Mouse (Mus musculus) layer of hippocampus, adult 9-11 months (tissue): ENCODE data around the gene Coro1b.

ENCODE experiments used
- DNase-seq: peaks from one replicate; pipeline ENCODE4 v3.0.0; 2022

The Coro1b gene

DNA sequence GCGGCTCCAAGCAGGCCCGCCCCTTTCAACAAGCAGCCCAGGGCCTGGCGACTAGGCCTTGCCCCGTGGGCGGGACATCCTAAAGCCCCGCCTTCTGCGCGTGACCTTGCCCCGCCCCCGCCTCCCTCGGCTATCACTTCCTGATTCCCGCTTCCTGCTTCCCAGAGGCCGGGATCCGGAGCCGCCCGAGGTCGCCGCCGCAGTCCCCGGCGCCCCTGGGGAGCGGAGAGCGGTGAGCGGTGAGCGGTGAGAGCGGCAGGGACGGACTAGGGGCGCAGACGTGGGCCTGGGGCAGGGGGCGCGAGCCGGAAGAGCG lies at the start of gene Coro1b:
Gene Coro1b, plus strand, starts transcription at position 129 of the 316 bp plus-strand sequence.
- peak; percentile 96 for DNase-seq

GRCm38 (mm10) chr19:4099056-4099455 lies 49.4 kb upstream of the Coro1b start:
- peak; percentile 90 for DNase-seq

DNA sequence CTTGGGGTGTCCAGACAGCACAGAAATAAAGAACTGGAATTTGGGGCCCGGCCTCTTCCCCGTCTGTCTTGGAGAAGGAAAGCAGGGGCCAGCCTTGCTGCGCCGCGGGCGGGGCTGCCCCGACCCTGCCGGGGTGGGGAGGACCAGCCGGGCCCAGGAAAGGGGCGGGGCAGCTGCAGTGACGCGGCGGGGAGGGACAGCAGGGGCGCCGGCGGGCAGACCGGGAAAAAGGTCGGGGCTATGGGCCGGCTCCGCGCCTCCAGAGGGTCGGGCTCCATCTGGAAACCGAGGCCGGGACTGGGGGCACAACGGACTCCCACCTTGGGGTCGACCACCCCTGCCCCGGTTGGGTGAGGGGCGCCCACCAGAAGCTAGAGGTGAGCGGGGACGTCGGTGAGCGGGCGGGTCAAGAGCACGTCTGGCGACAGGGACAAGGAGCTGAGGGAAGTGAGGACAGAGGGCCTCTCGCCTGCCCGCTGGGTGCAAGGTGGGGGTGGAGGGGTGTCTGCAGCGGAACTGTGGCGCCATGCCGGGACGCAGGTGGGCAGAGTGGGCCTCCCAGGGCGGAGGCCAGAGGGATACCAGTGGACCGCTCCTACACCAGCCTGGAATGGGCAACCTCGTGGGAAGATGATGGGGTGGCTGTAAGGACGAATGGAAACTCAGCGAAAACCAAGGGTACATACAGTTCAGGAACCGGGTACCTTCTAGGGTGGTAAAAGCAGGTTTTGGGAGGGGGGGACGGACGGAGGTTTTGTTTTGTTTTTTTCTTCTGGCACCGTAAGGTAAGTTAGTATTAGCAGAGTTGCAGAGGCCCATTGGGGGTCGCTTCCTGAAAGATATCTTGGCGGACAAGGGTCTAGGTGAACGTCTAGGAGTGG lies 48.3 kb upstream of the Coro1b start, which contains the start of gene Pitpnm1:
Gene Pitpnm1, plus strand, starts transcription at position 162 of the 881 bp plus-strand sequence.
- DNase-seq, result peak; percentile 56

DNA sequence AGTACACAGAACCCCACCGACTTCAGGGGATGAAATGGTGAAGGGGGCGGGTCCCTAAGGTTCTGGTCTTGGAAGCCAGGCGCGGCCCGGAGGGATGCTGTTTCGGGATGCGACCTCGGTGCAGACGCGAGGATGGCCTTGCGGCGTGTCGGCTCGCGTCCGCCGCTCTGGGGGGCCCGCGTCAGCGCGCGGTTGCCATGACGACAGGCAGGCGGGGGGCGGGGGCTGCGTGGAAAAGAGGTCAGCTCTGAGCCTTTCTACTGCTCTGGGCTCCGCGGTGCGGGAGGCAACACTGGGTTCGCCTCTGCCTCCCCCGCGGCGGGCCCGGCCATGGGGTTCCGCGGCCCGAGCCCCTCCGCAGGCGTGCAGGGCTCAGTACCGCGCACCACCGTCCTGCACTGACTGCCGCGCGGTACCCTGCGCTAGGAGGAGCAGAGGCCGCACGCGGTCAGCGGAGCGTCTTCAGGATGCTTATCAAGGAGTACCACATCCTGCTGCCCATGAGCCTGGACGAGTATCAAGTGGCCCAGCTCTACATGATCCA lies 47.6 kb upstream of the Coro1b start:
- peak; percentile 57 for DNase-seq

- DNase-seq, result peak; percentile 5
Observed at GRCm38 (mm10) chr19:4101466-4101865, 47.0 kb upstream of the Coro1b start.

- DNase-seq, result no peak
Observed at GRCm38 (mm10) chr19:4102049-4102448, 46.4 kb upstream of the Coro1b start.

DNA sequence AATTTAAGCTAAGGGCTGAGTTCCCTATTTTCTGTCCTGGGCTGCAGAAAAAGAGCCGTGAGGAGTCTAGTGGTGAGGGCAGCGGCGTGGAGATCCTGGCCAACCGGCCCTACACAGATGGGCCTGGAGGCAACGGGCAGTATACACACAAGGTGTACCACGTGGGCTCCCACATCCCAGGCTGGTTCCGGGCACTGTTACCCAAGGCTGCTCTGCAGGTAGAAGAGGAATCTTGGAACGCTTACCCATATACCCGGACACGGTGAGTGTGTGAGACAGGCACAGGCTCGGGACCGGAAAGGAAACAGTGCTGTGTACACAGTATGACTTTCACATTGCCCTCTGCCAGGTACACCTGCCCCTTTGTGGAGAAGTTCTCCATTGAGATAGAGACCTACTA lies 45.8 kb upstream of the Coro1b start:
- no peak for DNase-seq

GRCm38 (mm10) chr19:4103294-4103693 lies 45.1 kb upstream of the Coro1b start:
- no peak for DNase-seq

GRCm38 (mm10) chr19:4103792-4104191 lies 44.6 kb upstream of the Coro1b start:
- no peak for DNase-seq

GRCm38 (mm10) chr19:4104675-4105194 lies 43.7 kb upstream of the Coro1b start:
- DNase-seq, result no peak

GRCm38 (mm10) chr19:4106654-4107053 lies 41.8 kb upstream of the Coro1b start:
- DNase-seq, result no peak

DNA sequence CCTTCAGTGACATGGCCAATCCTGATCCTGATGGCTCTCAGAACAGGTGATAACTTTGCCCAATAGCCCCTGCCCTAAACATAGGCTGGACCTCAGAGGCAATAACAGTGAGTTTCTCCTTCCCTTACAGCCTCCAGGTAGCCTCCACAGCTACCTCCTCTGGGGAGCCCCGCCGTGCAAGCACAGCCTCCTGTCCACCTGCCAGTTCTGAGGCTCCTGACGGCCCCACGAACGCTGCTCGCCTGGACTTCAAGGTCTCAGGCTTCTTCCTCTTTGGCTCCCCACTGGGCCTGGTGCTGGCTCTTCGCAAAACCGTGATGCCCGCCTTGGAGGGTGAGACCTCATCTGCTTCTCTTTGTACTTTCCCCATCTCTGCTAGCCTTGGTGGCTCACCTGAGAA lies 39.9 kb upstream of the Coro1b start:
- no peak for DNase-seq

DNA sequence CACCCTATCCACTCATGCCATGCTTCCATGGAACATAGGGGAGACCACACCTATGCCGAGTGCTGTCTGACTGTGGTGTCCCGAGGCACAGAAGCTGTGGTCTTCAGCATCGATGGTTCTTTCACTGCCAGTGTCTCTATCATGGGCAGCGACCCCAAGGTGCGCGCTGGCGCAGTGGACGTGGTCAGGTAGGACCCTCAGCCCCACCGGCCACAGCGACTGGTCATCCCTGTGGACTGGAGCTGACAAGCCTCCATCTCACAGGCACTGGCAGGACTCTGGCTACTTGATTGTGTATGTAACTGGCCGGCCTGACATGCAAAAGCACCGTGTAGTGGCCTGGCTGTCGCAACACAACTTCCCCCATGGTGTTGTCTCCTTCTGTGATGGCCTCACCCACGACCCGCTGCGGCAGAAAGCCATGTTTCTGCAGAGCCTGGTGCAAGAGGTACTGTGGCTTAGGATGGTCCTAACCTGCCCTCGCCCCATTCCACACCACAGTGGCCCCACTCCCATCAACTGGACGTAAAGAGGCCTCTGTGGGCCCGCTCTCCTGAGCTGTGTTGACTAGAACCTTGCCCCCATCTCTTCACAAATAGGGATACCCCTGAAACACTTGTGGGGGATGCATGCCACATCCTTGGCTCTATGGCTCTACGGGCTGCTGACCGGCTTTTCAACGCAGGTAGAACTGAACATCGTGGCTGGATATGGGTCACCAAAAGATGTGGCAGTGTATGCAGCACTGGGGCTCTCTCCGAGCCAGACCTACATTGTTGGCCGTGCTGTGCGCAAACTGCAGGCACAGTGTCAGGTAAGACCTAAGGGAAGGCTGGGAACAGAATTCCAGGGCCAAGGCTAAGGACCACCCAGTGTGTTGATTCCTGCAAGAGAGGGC lies 36.1 kb upstream of the Coro1b start:
- DNase-seq, result no peak

- peak; percentile 91 for DNase-seq
Observed at GRCm38 (mm10) chr19:4113186-4113805, 35.1 kb upstream of the Coro1b start.

GRCm38 (mm10) chr19:4113806-4114230 lies 34.6 kb upstream of the Coro1b start:
- DNase-seq, result no peak

DNA sequence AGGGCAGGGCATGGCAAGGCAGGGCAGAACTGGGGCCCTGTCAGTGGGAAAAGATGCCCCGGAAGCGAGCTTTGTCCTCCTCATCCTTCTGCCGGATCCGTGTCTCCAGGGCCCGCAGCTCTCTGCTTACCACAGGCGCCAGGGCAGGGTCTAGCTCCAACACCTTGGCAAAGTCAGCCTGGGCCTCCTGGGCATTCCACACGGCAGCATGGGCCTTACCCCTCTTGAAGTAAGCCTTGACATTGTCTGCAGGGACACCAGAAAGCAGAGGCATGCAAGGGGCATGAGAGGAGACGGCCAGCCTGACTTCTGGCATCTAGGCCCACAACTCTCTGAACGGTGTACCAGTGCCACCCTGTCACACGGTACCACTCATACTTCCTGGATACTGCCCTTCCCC lies 33.9 kb upstream of the Coro1b start:
- no peak for DNase-seq

DNA sequence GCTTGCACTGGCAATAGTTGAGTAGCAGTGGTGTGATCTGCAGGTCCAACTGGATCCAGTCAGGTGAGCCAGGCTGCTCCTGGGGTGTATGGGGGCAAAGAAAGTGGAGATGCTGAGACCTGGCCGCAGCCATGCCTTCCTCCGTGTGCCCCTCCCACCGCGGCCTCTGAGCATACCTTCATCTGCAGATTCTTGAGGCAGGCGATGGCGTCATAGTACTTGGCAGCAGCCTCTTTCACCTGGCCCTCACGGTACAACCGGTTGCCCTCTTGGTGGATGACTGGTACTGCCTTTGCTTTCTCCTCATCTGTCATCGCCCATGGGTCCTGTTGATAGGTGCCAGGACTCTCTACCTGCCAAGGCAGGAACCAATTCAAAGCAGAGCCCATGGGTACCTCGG lies 33.3 kb upstream of the Coro1b start:
- no peak for DNase-seq

- no peak for DNase-seq
Observed at GRCm38 (mm10) chr19:4115816-4116215, 32.6 kb upstream of the Coro1b start.

DNA sequence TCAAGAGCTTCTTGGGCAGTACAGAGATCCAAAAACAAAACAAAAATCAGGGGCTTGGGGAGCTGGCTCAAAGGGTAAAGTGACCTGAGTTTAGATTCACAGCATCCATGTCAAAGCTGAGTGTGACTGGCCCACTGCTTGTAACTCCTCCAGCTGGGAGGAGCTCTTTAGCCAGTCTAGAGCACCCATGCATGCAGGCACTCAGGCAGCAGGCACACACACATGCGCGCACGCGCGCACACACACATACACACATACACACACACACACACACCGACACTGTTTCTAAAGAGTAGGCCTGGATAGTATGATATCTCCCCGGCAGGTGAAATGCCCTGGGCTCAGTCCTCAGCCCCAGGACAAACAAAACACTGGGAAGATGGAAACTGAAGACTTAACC lies 31.4 kb upstream of the Coro1b start:
- no peak for DNase-seq

GRCm38 (mm10) chr19:4118350-4118749 lies 30.1 kb upstream of the Coro1b start:
- DNase-seq, result no peak

DNA sequence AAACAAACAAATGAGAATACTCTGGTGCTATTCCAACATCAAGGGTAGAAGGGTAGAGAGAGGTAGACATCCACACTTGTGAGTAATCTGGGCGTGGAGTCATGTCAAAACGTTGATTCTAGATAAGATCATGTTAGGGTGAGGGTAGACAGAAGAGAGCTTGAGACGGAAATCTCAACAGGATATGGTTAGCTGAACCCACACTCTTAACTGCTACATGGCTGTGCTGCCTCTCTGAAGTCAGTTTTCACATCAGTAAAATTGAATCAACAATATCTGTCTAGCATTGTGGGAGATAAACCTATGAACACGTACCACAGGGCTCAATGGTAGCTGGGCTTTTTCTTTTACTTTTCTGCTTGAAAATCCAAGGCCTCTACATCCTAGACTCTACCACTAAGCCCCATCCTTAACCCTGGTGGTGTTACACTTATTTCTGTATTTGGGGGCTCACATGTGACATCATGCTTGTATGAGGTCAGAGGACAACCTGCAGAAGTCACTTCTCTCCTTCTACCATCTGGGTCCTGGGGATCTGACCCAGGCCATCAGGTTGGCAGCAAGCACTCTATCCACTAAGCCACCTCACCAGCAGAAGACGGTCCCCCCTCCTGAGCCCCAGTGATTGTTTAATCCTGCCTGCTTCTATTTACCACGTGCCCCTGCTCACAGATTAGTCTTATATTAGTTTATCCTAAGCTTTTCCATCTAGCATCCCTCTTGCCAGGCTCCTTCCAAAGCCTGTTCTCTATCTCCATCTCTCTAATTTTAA lies 28.5 kb upstream of the Coro1b start:
- DNase-seq, result no peak

DNA sequence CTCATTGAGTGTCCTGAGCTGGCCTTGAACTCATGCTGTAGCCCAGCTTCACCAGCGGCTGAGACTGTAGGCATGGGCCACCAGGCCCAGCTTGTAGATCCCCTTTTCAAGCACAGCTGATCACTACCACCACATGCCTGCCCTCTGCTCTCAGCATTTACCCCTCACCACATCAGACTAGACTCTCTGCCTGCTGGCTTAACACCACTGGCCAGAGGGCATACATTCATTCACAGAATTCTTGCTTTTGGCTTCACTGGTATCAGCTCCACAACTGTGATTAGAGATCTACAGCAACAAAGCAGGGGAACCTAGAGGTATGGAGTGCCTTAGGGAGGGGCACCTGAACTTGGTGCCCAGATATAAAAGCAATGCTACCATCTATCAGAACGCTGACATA lies 27.9 kb upstream of the Coro1b start:
- DNase-seq, result no peak
